Comparison of ENCODE assay signal across 13 mouse cellular contexts in genomic region chr17:66686701-66687489, GRCm38 (mm10).
DNase-seq lines count a peak whose midpoint lies in the region; ATAC-seq lines count a peak whose summit lies in the region.
"Had no signal": no experiment of that assay in that cellular context is flagged by ENCODE, and none has a peak within 500 bp of the region (broad histone marks: within the 10 kb centered on the region; RNA-seq: fewer than 3 reads in every experiment).

No protein-coding gene starts in this region.

- peaks cover 5% of the 10 kb centered on the region for H3K4me1 ChIP-seq in forebrain, embryonic 12.5 days
- H3K4me1 ChIP-seq in forebrain, embryonic 10.5 days = peaks cover 4% of the 10 kb centered on the region; the same call in 1 of the 2 replicates
- H3K4me1 ChIP-seq in forebrain, embryonic 14.5 days (ENCODE audit: control insufficient read depth, insufficient read depth, low read length) = peaks cover 15% of the 10 kb centered on the region
- H3K4me1 ChIP-seq: liver, embryonic 13.5 days had no signal

- DNase-seq in forebrain, embryonic 10.5 days (ENCODE audit: extremely low spot score, low spot score) = no peak
- peak; percentile 64 for DNase-seq in brain, embryonic 18.5 days (ENCODE audit: low read depth, low spot score)
- peak; percentile 88 for DNase-seq in forebrain, embryonic 14.5 days (ENCODE audit: low spot score)
- peak; percentile 23 to 28 for DNase-seq in layer of hippocampus, postnatal 10 days (ENCODE audit: low spot score in 2 of 2)
- no peak for DNase-seq in kidney, adult 18-20 months
- no peak for DNase-seq in left cerebral cortex, adult 18-20 months (ENCODE audit: low spot score in 2 of 2)
- DNase-seq in thymus, adult 18-20 months = no peak
- DNase-seq: kidney, adult 2 months; liver, embryonic 13.5 days; lung, postnatal 36 days; right cerebral cortex, postnatal 4 days had no signal

- no peak overlapping the region for H3K4me2 ChIP-seq in forebrain, embryonic 12.5 days
- peak overlapping the region; percentile 10; the same call in 1 of the 2 replicates for H3K4me2 ChIP-seq in forebrain, embryonic 14.5 days (ENCODE audit: low read length)
- H3K4me2 ChIP-seq: liver, embryonic 13.5 days; neural tube, embryonic 12.5 days had no signal

- H3K36me3 ChIP-seq in forebrain, embryonic 12.5 days (replicated peaks) = no peaks in the 10 kb centered on the region
- 0 out of 2 replicates have a peak, but pooled peaks cover 10% of the 10 kb centered on the region for H3K36me3 ChIP-seq in forebrain, embryonic 10.5 days (replicated peaks)
- H3K36me3 ChIP-seq in forebrain, embryonic 14.5 days (ENCODE audit: control insufficient read depth, insufficient read depth, low read length) = no peaks in the 10 kb centered on the region
- H3K36me3 ChIP-seq: liver, embryonic 13.5 days; neural tube, embryonic 12.5 days had no signal

- no peaks in the 10 kb centered on the region for H3K9me3 ChIP-seq in forebrain, embryonic 12.5 days
- H3K9me3 ChIP-seq in forebrain, embryonic 10.5 days = no peaks in the 10 kb centered on the region
- H3K9me3 ChIP-seq in forebrain, embryonic 14.5 days (replicated peaks; ENCODE audit: control insufficient read depth, low read length) = no peaks in the 10 kb centered on the region
- H3K9me3 ChIP-seq: liver, embryonic 13.5 days; neural tube, embryonic 12.5 days had no signal

- H3K27me3 ChIP-seq in forebrain, embryonic 12.5 days = no peaks in the 10 kb centered on the region
- no peaks in the 10 kb centered on the region for H3K27me3 ChIP-seq in forebrain, embryonic 10.5 days (ENCODE audit: poor library complexity, severe bottlenecking)
- no peaks in the 10 kb centered on the region for H3K27me3 ChIP-seq in forebrain, embryonic 14.5 days (replicated peaks; ENCODE audit: control insufficient read depth, insufficient read depth, low read length)
- H3K27me3 ChIP-seq: liver, embryonic 13.5 days; neural tube, embryonic 12.5 days had no signal

- ATAC-seq in forebrain, embryonic 12.5 days (ENCODE audit: low FRiP score) = peak; percentile 44; the same call in 1 of the 2 replicates
- peak; percentile 82 for ATAC-seq in forebrain, embryonic 14.5 days

- peak overlapping the region; percentile 32; the same call in 1 of the 2 replicates for H3K27ac ChIP-seq in forebrain, embryonic 12.5 days
- no peak overlapping the region for H3K27ac ChIP-seq in forebrain, embryonic 10.5 days
- H3K27ac ChIP-seq in forebrain, embryonic 14.5 days (ENCODE audit: low read depth, low read length) = peak overlapping the region; percentile 49
- H3K27ac ChIP-seq: liver, embryonic 13.5 days; neural tube, embryonic 12.5 days had no signal

- no peak overlapping the region for H3K9ac ChIP-seq in forebrain, embryonic 12.5 days
- no peak overlapping the region for H3K9ac ChIP-seq in forebrain, embryonic 14.5 days (ENCODE audit: low read length)
- H3K9ac ChIP-seq: liver, embryonic 13.5 days; neural tube, embryonic 12.5 days had no signal

- WGBS in forebrain, embryonic 12.5 days = 69% methylated on average over 25 of the region's 25 CpGs
- 90% methylated on average over 25 of the region's 25 CpGs for WGBS in forebrain, embryonic 10.5 days
- WGBS in forebrain, embryonic 14.5 days = 34% methylated on average over 25 of the region's 25 CpGs

- no peak overlapping the region for H3K4me3 ChIP-seq in forebrain, embryonic 12.5 days (replicated peaks)
- H3K4me3 ChIP-seq in forebrain, embryonic 10.5 days = no peak overlapping the region
- H3K4me3 ChIP-seq in forebrain, embryonic 14.5 days (ENCODE audit: low read depth, low read length) = no peak overlapping the region
- H3K4me3 ChIP-seq: liver, embryonic 13.5 days; neural tube, embryonic 12.5 days had no signal

Comparison
In these comparisons a context has a peak if more than half of its experiments do, and no peak if none do; other contexts are left out.
1. DNase-seq: peak in brain, embryonic 18.5 days (single experiment), forebrain, embryonic 14.5 days (single experiment) and layer of hippocampus, postnatal 10 days (2 of 2); none in forebrain, embryonic 10.5 days (single experiment), kidney, adult 18-20 months (single experiment), left cerebral cortex, adult 18-20 months (0 of 2) and thymus, adult 18-20 months (0 of 2).